Mouse (Mus musculus) spleen, embryonic (tissue): ENCODE data around the gene Pdpk1.
"Not testable (repeated sequence)": the region's sequence is repeated elsewhere in the genome, so short reads cannot be mapped to it uniquely, and the experiment has no call there.

Source experiments
- CTCF ChIA-PET: fragments of 350-600 bp; sonication (Branson Sonifier 250); formaldehyde crosslinking; loops from one replicate; lab custom pipeline; 2022; lab: Charles Lee

Gene Pdpk1

DNA sequence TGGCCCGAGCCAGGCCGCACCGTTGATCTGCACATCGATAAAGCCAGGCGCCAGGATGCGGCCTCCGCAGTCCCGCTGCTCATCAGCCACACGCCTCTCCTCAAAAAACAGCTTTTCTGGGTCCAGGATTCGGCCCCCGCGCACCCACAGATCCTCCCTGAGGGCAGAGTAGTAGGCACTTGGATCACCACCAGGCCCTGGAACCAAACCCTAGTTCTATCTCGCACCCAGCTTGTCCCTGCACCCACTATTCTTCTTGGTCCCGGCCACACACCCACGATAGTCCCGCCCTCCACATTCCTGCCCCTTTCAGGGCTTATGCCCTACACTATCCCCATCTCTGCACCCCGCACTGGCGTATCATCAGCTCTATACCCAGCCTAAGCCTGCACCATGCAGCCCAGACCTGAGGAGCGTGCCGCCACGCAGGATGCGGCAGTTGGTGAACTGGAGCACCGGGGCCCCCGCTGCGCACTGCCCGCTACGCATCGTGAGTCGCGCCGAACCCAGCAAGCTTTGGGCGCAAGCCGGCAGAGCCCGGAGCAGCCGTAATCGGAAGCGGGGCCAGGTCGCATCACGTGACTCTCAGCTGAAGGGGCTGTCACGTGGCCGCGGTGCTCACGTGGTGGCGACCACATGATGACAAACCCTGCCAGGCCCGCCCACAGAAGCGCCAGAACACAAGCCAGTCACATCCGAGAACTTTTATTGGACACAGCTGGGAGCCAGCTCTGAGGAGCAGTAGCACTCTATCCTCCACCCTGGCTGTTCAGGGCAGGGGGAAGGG lies 12.6 kb upstream of the Pdpk1 start, which contains the start of gene Amdhd2:
Amdhd2 (minus strand) TSS at position 591 of the 787 bp plus-strand sequence.
- CTCF ChIA-PET = no interaction called here

DNA sequence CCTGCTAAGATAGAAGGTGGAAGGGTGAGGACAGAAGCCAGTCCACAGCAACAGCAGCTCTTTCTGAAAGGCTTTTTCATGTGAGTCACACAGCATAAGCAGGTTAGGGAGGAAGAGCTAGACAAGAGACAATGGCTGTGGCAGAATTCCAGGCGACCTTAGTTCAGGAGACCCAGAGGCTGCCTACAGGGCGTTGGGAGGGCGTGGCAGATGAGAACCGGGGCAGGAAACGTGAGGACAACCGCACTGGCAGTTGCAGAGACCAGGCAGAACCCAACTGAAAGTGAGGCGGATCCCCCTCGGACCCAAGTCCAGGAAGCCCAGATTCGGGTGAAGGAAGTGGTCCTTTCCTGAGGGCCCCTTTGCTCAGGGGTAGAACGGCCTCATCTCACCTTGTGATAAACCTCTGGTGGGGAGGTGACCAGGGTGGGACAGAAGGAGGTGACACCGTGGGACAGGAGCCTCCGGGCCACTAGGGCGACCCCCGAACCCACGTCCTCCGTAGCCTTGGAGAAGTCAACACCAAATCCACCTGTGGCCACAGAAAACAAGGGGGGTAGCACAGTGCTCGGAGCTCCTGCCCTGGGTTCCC lies 12.0 kb upstream of the Pdpk1 start:
- CTCF ChIA-PET = no interaction called here

- CTCF ChIA-PET = no interaction called here
Observed at GRCm38 (mm10) chr17:24161466-24161865, 10.7 kb upstream of the Pdpk1 start.

DNA sequence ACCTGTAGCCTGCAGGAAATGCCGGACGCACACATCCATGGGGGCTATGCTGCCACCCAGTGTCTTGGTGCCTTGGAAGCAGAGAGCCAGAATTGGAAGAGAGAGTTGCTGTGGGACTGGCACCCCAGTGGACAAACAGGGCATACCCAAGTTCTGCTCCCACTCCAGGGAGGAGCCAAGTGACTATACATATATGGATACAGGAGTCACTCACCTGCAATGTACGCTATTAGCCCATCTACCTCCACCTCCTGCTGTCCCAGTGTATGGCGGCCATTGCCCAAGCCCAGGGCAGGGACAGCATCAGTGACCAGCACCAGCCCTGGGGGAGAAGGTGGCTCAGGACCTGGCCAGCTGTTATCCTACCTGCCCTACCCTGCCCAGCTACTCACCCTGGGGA lies 6.8 kb upstream of the Pdpk1 start:
- CTCF ChIA-PET = no interaction called here

DNA sequence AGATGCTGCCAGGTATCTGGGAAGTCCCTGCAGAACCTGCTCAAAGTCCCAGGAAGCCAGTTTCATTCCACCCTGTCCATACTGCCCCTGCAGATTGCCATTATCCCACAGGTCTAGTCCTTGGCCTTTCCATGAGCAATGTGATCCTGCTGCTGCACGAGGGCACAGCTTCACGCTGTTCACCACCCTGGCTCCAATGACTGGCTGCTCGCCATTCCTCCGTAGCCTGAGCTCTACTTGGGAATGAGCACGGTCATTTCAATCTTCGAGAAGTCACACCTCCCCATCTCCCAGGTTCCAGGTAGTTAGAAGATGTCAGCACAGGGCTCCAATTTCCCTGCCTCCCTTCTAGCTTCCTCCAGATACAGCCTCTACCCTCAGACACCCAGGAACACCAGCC lies 6.4 kb upstream of the Pdpk1 start:
- CTCF ChIA-PET = no interaction called here

GRCm38 (mm10) chr17:24156394-24156793 lies 5.7 kb upstream of the Pdpk1 start:
- CTCF ChIA-PET = no interaction called here

DNA sequence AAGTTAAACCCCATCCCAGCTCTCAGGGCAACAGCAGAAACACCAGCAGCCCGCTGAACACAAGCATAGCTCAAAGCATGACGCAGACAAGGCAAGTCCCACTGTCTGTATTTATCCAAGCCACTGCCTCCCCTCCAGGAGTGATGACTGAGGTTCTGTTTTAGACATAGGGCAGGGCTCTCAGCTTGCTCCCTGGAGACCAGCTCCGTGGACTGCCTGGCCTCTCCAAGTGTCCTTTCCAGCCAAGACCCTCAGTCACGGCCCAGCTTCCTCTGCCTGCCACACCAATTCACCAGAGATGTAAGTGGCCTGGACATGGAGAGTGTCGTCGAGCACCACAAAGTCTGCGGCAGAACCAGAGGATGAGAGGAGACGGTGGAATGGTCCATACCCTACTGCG lies 5.0 kb upstream of the Pdpk1 start:
- CTCF ChIA-PET = no interaction called here

DNA sequence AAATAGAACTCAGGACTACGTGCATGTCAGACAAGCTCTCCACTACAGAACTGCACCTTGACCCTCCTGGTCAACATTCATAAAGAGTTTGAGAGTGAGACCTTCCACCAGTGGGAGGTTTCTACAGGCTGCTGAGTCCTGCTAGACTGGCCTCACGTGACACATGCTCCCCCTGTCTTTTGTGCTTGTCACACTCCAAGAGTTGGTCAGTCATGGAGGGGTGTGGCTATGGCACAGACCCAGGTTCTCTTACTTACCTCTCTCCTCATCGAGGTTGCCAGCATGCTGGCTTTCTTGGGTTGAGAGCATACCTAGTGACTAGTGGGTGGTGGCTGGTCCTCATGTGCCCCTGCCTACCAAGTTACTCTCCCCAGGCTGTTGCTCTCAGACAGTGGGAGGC lies 3.7 kb upstream of the Pdpk1 start:
- CTCF ChIA-PET = no interaction called here

GRCm38 (mm10) chr17:24151890-24152563 lies 1.3 kb upstream of the Pdpk1 start:
- CTCF ChIA-PET = interaction anchor here (0.7 kb wide), 1 partner anchor 92 kb away, joined by 16 read pairs; no protein-coding TSS in a partner anchor

DNA sequence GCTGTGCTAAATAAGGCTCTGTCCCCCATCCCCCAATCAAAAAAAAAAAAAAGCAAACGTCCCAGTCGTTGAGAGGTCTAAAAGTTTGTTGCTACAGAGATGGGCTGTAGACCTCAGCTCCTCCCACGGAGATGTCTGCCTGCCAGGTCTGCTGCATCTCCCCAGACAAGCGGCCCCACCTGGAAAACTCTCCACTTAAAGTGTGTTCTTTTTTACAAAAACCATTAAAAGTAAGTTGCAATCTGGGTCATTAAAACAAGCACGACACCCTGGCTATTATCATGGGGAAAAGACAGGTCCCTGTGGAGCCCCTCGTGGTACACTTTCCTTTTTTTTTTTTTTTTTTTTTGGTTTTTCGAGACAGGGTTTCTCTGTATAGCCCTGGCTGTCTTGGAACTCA lies 658 bp upstream of the Pdpk1 start:
- CTCF ChIA-PET = interaction anchor here (0.7 kb wide), 2 partner anchors 93 to 286 kb away, joined by 16 read pairs; no protein-coding TSS in a partner anchor

- CTCF ChIA-PET = no interaction called here
Observed at GRCm38 (mm10) chr17:24149421-24149820, 1.3 kb downstream of the Pdpk1 start.

- CTCF ChIA-PET = no interaction called here
Observed at GRCm38 (mm10) chr17:24142897-24143296, 7.8 kb downstream of the Pdpk1 start.

- CTCF ChIA-PET = interaction anchor here (0.6 kb wide), 1 partner anchor 1098 kb away, joined by 4 read pairs; no protein-coding TSS in a partner anchor
Observed at GRCm38 (mm10) chr17:24141425-24141920, 9.3 kb downstream of the Pdpk1 start.

- CTCF ChIA-PET = no interaction called here
Observed at GRCm38 (mm10) chr17:24140845-24141424, 9.8 kb downstream of the Pdpk1 start.

DNA sequence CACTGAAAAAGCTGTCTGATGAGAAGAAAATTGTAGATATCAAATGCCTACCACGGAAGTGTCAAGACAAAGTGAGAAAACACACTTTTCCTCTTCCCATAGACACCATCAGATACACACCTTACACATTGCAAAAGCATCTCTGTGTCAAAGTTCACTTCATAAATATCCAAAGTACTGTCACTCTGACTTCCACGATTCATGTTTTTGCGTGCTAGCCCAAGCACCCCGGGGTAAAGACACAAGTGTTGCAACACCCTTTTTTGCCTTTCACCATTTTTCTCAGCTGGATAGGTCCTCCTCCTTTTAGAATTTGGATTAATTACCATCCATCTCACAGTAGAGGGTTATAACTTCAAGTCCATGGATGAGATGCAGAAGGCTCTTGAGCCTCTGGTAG lies 10.8 kb downstream of the Pdpk1 start:
- CTCF ChIA-PET = no interaction called here

- CTCF ChIA-PET = no interaction called here
Observed at GRCm38 (mm10) chr17:24139256-24139655, 11.5 kb downstream of the Pdpk1 start.

- CTCF ChIA-PET = no interaction called here
Observed at GRCm38 (mm10) chr17:24137226-24137880, 13.4 kb downstream of the Pdpk1 start.

DNA sequence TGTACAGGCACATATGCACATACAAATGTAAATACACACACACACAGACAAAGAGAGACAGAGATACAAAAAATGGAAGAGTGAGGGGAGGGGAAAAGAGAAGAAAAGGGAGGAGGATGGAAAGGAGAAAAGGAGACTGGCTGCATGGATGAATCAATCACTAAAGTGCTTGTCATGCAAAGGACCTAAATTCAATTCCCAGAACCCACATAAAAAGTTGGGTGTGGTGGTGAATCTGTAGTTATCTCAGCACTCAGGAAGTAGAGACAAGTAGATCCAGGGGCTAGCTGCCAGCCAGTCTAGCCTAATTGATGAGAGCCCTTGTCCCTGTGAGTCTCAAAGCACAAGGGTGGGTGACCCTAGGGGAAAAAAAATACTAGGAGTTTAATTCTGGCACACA lies 16.7 kb downstream of the Pdpk1 start:
- CTCF ChIA-PET = no interaction called here

DNA sequence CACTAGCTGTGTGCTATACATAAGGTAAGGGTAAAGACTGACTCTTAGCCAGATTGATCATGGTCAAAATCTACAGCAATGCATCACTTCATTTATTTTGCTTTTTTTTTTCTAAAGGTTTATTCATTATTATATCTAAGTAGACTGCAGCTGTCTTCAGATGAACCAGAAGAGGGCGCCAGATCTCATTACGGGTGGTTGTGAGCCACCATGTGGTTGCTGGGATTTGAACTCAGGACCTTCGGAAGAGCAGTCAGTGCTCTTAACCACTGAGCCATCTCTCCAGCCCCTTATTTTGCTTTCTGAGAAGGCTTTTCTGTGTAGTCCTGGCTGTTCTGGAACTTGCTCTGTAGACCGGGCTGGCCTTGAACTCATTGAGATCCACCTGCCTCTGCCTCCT lies 17.8 kb downstream of the Pdpk1 start:
- CTCF ChIA-PET = not testable (repeated sequence)

- CTCF ChIA-PET = no interaction called here
Observed at GRCm38 (mm10) chr17:24131570-24131969, 19.2 kb downstream of the Pdpk1 start.

DNA sequence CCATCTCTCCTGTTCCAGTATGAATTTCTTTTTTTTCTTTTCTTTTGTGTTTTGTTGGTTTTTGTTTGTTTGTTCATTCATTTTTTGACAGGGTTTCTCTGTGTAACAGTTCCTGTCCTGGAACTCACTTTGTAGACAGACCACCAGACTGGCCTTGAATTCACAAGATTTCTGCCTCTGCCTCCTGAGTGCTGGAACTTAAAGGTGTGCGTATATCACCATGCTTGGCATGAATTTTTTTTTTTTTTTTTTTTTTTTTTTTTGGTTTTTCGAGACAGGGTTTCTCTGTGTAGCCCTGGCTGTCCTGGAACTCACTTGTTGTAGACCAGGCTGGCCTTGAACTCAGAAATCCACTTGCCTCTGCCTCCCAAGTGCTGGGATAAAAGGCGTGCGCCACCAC lies 21.5 kb downstream of the Pdpk1 start:
- CTCF ChIA-PET = interaction anchor here (1.1 kb wide), 1 partner anchor 227 kb away, joined by 4 read pairs; no protein-coding TSS in a partner anchor
